Mouse (Mus musculus) olfactory bulb, adult 2 months (tissue): ENCODE measurements around the gene Lyl1. TPM values are rescaled to one million over a fixed set of nuclear protein-coding genes. Genes with fewer than 3 reads are reported as not detected.

Experiments
- H3K27ac ChIP-seq: fragments of 200-500 bp; 2 replicates; pipeline ENCODE4 v1.5.1; 2012; ENCODE audit warnings: low read depth, low read length; ENCODE audit not compliant: insufficient read depth
- H3K4me1 ChIP-seq: fragments of 200-500 bp; 2 replicates; pipeline ENCODE4 v1.6.1; 2012; ENCODE audit warnings: low read length; ENCODE audit not compliant: control insufficient read depth, insufficient read depth
- H3K4me3 ChIP-seq: fragments of 200-500 bp; 2 replicates; pipeline ENCODE4 v1.5.1; 2012; ENCODE audit warnings: mild to moderate bottlenecking, low read depth, low read length, moderate library complexity; ENCODE audit not compliant: insufficient read depth
- CTCF ChIP-seq: fragments of 200-500 bp; IDR thresholded peaks from 2 replicates; pipeline ENCODE4 v1.5.1; 2012; ENCODE audit warnings: low read depth, mild to moderate bottlenecking, low read length, moderate library complexity; ENCODE audit not compliant: insufficient read depth
- POLR2A ChIP-seq: fragments of 200-500 bp; IDR thresholded peaks from 2 replicates; pipeline ENCODE4 v1.6.1; 2012; ENCODE audit warnings: mild to moderate bottlenecking, low read depth, low read length, moderate library complexity; ENCODE audit not compliant: insufficient read depth
- whole genome bisulfite sequencing: fragments of 180-500 bp; shearing (Covaris S2); methylation state at CpG from one replicate; pipeline ENCODE4 v1.1.7; 2018; 5-methylcytosine and 5-hydroxymethylcytosine counted together
- polyA plus RNA-seq: library from polyadenylated mRNA; stranded (reverse); fragments of >200 nt; gene quantifications from 2 replicates; pipeline ENCODE4 v1.2.4, GENCODE M21; 2012; ENCODE audit warnings: low replicate concordance; ENCODE audit not compliant: missing spikeins, insufficient read depth, insufficient read length

The Lyl1 gene
- not detected in 2 replicates for polyA plus RNA-seq

DNA sequence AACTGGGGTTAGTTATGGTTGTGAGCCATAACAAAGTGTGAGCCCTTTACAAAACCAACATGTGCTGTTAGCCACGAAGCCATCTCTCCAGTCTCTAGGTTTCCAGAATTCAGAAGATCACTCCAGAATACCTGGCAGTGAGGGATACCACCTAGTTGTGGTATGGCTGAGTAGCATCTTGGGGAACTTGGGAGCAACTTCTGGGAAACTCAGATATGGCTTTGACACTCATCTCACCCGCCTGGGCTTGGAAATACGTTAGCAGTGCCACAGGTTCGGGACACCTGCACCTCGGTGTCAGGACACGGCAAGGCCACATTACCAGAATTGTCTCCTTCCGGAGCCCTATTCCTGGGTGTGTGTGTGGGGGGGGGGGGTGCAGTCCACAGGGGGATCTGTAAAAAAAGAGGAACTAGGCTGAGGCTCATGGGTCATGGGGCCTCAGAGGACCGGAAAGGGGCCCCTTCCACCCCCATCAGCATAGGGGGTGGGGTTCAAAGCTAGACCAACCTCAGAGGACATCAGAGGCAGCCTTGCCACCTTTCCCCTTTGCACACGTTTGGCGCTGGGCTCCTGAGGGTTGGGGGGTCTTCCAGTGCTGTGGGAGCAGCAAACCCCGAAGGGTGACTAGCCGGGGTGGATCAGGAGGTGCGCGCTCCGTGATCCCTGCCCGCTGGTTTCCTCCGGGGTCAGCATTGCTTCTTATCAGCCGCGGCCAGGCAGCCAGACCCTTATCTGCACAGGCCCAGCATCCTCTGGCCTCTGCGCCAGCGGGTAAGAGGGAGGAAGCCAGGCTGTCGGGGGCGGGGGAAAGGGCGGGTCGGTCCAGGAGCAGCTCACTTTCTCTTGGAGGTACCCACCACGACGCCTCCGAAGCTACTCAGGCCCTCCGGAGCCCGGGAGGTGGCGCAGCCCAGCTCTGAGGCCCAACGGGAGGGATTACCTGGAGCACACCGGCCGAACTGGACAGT, at the start of gene Lyl1:
TSS of gene Lyl1 (plus strand) at position 517 of the 971 bp plus-strand sequence.
- H3K27ac ChIP-seq, result no peak within 1 kb of the TSS
- WGBS, result 38% methylated on average over 34 of the region's 34 CpGs
- TF ChIP-seq CTCF, result no peak
- no peak for TF ChIP-seq POLR2A
- no peak within 1 kb of the TSS for H3K4me3 ChIP-seq
- peaks cover 10% of the 10 kb centered on the region; the same call in 1 of the 2 replicates for H3K4me1 ChIP-seq

DNA sequence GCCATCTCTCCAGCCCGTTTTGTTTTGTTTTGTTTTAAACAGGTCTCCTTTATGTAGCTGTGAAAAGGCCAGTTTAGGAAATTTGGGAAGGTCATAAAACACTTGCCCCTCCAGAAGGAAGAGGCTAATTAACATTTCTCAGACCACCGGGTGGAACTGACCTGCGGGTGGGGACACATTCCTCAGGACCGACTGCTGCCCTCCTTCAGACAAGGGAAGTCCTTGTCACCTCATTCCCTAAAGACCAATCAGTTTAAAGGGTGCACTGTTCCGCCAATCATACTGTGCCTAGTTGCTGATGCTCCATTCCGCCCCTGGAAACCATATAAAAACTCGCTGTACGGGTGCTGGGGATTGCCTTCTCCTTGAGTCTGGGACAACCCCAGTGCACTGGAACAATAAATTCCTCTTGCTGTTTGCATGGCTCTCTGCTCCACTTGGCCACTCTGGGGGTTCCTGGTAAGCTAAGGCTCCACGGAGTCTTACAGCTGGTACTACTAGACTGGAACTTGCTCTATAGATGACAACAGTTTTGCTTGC, 48.1 kb upstream of the Lyl1 start:
- WGBS, result 62% methylated on average over 9 of the region's 9 CpGs
- H3K4me1 ChIP-seq, result peaks cover 6% of the 10 kb centered on the region; the same call in 1 of the 2 replicates
- H3K4me3 ChIP-seq, result no peak overlapping the region
- TF ChIP-seq POLR2A, result no peak
- no peak for TF ChIP-seq CTCF
- H3K27ac ChIP-seq, result no peak overlapping the region

DNA sequence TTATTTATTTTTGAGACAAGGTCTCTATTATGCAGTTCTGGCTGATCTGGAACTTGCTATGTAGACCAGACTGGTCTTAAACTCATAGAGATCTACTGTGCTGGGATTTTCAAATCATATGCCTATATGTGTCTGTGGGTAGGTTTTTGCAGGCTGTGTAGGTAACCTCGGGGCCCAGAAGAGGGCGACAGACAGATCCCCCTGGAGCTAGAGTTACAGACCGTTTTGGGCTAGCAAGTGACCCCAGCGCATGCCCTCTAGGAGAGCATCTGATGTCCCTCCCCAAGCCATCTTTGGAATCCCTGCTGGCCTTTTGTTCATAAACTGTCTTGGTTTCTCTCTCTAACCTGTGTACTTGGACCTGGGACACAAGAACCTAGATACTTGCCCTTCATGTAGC, 46.7 kb upstream of the Lyl1 start:
- Histone ChIP-seq H3K27ac (no peak overlapping the region), H3K4me1 (peaks cover 6% of the 10 kb centered on the region; the same call in 1 of the 2 replicates), H3K4me3 (no peak overlapping the region)
- TF ChIP-seq CTCF, result no peak
- no peak for TF ChIP-seq POLR2A
- 54% methylated on average over 4 of the region's 4 CpGs for WGBS

DNA sequence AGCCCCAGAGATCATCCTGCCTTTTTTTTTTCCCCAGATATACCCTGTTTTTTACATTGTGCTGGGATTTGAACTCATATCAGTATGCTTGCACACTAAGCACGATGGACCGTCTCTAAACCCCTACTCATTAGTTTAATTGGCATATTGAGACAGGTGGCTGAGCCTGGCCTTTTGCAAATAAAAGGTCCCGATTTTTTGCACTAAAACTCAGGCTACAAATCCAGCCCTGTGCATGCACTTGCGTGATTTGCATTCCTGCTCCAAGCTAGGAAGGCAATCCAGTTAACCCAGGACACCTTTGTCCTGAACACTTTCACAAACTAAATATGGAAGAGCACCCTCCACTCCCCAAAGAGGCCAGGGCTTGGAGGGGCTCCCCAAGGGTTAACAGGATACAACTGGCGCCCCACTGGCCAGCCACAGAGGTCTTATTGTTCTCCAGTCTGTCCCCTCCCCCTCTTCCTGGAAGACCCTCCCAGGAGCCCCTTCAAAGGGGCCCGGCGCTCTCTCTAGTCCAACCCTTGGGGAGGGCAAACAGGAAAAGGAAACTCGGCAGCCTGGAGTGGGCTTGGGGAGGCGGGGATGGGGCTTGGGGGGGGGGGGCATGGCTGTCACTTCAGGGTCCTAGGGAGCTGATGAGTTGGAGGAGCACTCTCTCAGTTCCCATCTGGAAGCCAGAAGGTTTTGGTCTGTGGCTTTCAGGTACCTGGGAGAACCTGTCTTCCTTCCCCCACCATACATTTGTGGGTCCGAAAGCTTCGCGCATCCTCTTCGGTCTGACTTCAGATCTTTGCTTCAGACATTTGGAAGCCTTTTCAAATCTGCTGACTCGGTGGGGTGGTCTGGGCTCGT, 45.7 kb upstream of the Lyl1 start:
- peaks cover 14% of the 10 kb centered on the region for H3K4me1 ChIP-seq
- peak overlapping the region; percentile 11 for H3K4me3 ChIP-seq
- no peak overlapping the region for H3K27ac ChIP-seq
- 27% methylated on average over 15 of the region's 15 CpGs for WGBS
- TF ChIP-seq CTCF, result no peak

DNA sequence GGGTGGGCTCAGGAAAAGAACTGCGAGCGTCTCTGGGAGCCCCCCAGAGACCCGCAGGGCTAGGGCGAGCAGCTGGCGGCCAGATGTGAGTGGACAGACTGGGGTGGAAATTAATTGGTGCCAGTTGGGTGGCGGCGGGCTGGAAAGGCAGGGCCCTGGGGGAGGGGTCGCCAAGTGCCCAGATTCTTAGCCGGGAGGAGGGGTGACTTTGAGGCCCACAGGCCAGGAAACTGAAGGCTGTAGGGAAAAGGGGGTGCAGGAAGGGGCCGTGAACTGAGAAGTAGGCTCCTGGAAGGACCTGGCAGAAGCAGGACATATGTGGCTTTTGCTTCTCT, 45.1 kb upstream of the Lyl1 start:
- 21% methylated on average over 10 of the region's 10 CpGs for WGBS
- Histone ChIP-seq H3K27ac (no peak overlapping the region), H3K4me1 (peaks cover 18% of the 10 kb centered on the region), H3K4me3 (peak overlapping the region; percentile 11)
- TF ChIP-seq CTCF, result no peak

DNA sequence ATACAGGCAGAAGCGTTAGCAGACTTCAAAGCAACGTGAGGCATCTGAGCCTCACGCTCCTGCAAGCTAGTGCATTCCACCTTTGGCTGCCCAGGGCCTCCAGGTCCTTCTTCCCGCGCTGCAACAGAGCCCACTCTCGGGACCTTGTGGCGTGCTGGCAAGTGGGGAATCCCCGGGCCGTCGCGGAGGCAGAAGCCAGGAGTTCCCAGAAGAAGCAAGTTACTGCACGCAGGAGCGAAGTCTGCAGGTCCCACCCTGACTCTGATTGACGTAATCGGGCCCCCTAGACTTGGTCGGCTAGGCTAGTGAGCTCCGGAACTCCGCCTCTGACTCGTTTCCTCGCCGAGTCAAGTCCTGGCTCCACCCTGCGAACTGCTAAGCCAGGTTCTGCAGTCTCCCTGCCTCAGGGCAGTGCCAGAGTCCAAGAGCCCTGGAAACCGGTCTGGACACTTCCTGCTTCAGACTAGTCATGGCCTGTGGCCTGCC, 44.6 kb upstream of the Lyl1 start:
- Histone ChIP-seq H3K4me3 (peak overlapping the region; percentile 17), H3K4me1 (peaks cover 22% of the 10 kb centered on the region), H3K27ac (no peak overlapping the region)
- TF ChIP-seq POLR2A (no peak), CTCF (no peak)
- 21% methylated on average over 23 of the region's 23 CpGs for WGBS

DNA sequence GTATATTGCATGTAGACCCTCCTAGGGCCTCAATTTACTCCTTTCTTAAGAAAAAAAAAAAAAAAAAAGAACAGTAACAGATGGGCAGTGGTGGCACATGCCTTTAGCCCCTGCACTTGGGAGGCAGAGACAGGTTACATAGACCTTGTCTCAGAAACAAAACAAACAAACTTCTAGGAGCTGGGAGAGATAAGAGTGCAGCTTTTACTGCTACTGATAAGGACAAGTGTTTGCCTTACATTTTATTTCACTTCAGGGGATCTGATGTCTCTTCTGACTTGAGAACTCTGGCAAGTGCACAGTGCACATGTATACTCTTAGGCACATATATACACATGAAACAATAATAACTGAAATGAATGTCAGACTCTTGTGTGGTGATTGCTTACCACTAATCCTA, 44.1 kb upstream of the Lyl1 start:
- TF ChIP-seq CTCF (no peak), POLR2A (no peak)
- Histone ChIP-seq H3K27ac (no peak overlapping the region), H3K4me1 (peaks cover 26% of the 10 kb centered on the region), H3K4me3 (no peak overlapping the region)

DNA sequence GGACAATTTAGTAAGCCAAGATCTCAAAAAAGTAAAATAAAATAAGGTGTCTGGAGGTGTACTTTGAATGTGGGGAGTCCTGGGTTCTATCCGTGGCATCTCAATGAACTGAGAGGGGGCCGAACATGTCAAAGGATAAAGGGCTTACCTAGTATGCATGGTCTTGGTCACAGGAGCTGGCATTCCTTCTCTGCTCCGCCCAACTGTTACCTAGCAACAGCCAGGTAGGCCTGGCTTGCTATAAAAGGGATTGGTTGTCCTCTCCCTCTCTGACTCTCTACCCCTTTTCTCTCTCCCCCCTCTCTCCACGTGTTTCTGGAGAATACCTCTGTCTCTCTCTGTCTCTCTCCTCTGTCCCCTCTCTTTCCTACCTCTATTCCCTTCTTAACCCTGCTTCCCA, 43.6 kb upstream of the Lyl1 start:
- no peak overlapping the region for H3K4me3 ChIP-seq
- no peak overlapping the region for H3K27ac ChIP-seq
- WGBS, result 82% methylated on average over 4 of the region's 4 CpGs
- peaks cover 26% of the 10 kb centered on the region for H3K4me1 ChIP-seq
- no peak for TF ChIP-seq CTCF
- no peak for TF ChIP-seq POLR2A

DNA sequence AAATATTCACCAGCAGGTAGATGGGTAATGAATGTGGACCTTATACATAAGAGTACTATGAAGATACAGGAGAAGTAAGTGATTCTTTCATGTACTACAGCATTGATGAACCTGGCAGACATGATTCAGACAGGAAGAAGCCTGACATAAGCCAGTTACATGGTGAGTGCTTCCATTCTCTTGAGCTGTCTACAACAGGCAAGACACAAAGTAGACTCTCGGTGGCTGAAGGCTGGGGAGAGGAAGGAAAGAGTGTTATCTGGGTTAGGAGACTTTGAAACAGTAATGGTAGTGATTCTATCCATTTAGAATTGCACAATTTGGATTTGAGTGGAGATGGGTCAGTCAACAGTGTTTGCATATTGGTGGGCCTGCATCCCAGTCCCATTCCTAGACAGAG, 42.3 kb upstream of the Lyl1 start:
- no peak overlapping the region for H3K4me3 ChIP-seq
- no peak for TF ChIP-seq CTCF
- WGBS, result 87% methylated on average over 1 of the region's 1 CpGs
- no peak overlapping the region for H3K27ac ChIP-seq
- peaks cover 29% of the 10 kb centered on the region for H3K4me1 ChIP-seq
